Mouse (Mus musculus) B cell, adult 2 months (primary cell): ENCODE measurements around the gene Rpl11.
A peak's percentile ranks its signal among the peaks of the same experiment; 100 is the strongest.
"Not testable (repeated sequence)": the region's sequence is repeated elsewhere in the genome, so short reads cannot be mapped to it uniquely, and the experiment has no call there.

ENCODE experiments used
- DNase-seq, 2 experiments: peaks; one replicate each; pipeline ENCODE4 v3.0.0; 2022

The Rpl11 gene

DNA sequence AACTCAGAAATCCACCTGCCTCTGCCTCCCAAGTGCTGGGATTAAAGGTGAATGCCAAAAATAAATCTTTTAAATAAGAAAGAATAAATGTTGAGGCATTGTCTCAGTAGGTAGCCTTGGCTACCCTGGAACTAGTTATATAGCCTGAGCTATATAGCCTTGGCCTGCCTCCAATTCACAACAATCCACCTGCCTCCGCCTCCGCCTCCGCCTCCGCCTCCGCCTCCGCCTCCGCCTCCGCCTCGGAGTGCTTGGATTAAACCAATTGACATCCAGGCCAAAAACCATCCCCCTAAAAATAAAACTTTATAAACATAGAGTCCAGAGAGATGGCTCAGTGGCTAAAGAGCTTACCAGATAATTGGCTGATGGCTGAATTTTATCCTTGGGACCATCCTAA is 30.3 kb downstream of the Rpl11 start:
- DNase-seq = no peak

DNA sequence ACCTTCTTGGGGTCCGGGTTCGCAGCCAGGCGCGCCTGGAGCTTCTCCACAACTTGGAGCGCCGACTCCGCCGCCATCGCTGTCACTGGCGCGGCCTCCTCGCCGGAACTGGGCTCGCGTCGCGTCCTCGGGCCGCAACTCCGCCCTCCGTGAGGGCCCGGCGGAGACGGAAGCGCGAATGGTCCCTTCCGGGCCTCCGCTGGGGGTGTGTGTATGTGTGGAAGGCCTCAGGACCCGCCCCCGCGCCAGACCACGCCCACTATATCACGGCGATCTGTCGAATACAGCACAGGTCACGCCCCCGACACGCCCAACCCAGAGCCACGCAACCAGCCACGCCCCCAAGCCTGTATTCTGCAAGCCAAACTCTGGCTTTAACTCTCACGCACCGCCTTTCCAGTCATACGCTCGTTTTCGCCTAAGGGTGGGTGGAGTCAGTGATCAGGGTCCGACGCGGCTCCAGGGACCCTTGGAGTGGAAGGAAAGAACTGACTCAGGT is 31.6 kb downstream of the Rpl11 start, which contains the start of gene Eloa:
Eloa (minus strand) TSS at position 215 of the 499 bp plus-strand sequence.
- peak; percentile 100 for DNase-seq

GRCm38 (mm10) chr4:136020743-136021548 is 32.3 kb downstream of the Rpl11 start:
- no peak for DNase-seq

DNA sequence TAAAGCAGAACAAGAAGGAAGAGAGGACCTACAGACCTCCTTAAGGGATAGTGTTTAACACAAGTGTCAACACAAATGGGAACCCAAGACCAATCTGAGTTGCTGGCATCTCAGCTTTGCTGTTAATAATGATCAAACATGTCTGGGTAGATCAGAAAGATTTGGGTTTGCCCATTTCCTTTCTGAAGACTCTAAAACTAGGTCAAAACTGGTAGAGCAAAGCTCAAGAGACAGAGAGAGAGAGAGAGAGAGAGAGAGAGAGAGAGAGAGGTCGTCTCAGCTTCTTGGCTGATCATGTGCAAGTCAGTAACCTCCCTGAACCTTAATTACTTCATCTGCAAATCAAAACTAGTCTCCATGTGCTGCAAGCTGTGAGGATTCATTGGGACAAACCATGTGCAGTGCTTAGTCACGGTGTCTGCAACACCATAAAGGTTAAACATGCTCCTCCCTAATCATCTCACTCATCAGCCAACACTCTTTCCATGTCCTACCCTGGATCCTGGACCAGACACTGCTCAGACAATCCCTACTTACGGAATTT is 37.1 kb downstream of the Rpl11 start:
- no peak for DNase-seq

- no peak for DNase-seq
These were observed 42.6 kb downstream of the Rpl11 start for GRCm38 (mm10) chr4:136010586-136010985.

- DNase-seq = no peak
These were observed 44.3 kb downstream of the Rpl11 start for GRCm38 (mm10) chr4:136008782-136009447.

DNA sequence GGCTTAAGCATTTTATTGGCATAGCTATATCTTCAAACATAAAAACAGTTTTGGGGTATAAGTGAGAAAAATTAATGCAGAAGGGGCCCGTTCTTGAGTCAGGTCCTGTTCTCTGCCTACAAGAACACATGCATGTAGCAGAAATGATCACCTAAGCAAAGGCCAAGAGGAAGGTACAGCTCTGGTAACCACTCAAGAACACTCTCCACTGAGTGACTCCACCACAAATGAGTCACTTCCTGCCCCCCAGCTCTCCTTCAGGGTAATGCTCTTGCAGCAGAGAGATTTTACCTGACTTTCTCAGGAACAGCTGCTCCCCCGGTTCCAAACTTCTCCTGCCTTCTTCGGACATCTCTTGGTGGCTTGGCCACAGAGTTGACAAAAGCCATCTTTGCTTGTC is 46.4 kb downstream of the Rpl11 start:
- no peak for DNase-seq

- DNase-seq = no peak
These were observed 48.3 kb downstream of the Rpl11 start for GRCm38 (mm10) chr4:136004921-136005320.

GRCm38 (mm10) chr4:136004107-136004675 is 49.0 kb downstream of the Rpl11 start:
- DNase-seq = no peak

DNA sequence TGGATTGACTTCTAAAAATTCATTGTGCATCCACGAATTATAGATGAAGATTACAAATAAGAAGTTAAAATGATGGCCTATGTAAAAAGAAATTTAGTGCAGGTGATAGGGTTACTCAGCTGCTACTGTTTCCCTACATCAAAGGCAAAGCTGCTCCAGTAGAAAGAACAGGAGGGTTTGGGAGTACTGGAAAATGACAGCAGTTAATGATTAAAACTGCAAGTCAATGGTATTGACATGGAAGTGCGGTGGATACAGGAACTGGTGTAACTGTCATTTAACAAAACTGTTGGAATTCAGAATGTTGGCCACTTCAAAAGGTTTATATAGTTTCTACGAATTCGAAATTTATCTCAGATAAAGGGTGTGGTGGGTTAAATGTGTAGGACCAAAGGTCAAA is 58.1 kb downstream of the Rpl11 start:
- no peak for DNase-seq

DNA sequence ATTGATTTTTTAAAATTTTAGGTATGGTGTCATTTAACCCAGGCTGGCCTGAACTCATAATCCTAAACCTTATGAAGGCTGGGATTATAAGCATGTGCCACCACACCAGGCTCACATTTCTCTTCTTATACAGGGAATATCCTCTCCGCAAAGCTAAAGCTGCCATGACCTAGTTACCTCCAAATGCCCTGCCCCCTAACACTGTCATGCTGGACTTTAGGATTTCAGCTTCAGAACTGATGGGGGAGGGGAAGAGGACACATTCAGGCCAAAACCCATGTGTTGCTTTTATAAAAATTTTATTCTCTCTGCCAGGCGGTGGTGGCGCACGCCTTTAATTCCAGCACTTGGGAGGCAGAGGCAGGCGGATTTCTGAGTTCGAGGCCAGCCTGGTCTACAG is 59.3 kb downstream of the Rpl11 start:
- DNase-seq = no peak

GRCm38 (mm10) chr4:135987714-135988113 is 65.5 kb downstream of the Rpl11 start:
- no peak for DNase-seq

DNA sequence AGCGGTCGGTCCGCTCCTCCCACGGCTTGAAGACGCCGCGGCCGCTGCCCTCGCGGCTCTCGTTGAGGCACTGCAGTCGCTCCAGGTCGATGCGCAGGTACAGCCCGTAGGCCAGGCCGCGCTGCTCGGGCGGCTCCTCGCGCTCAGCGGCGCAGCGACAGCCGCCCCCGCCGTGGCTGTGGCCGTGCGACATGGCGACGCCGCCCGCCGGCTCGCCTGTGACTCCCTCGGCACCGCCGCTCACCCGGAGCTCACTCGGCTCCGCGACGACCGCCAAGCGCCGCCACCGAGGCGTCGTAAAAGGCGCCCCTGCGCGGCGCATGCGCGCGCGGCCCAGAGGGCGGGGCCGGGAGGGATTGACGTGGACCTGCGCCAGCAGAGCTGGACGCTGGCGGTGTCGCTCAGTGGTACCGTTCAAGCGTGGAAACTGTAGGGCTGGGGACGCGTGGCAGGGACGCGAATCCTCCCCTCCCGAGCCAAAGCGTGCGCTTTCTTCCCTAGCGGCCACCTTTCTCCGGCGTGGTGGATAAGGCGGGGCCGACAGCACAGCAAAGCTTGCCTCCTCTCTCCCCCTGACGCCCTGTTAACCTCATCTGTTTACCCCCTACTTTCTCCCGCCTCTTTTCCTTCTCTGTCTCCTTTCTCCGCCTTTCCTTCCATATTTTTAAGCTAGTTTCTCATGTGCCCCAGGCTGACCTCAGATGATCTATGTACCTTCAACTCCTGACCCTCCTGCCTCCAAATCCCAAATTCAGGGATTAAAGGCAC is 66.1 kb downstream of the Rpl11 start, which contains the start of gene Pithd1:
Pithd1 (minus strand) TSS at position 322 of the 768 bp plus-strand sequence.
- peak; percentile 96 for DNase-seq

DNA sequence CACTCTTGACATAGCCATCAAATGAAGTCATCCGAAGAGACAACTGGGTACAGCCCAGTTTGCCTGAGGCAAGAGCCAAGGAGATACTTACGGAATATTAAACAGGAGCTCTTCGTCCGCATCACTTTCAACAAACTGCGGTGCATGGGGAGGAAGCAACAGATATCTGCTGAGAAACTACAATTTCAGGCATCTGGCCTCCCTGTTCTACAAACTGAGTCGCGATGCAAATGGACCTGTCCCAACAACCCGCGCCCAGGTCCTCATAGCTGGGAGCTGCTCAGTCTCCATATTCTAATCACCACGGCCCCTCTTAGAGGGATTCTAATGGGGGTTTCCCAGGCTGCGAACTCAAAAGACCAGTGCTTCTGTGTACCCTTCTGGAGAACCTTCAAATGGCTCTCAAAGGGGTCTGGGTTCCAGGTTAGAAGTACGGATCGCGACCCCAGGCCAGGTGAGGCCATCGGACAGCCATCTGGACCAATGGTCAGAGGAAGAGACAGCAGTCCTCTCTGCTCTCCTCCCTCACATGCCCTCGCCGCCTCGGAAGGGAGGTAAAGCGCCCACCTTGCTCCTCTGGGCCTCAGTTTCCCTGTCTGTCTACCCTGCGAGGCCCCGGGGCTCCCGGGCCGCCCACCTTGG is 66.8 kb downstream of the Rpl11 start:
- DNase-seq = peak; percentile 21 to 26

DNA sequence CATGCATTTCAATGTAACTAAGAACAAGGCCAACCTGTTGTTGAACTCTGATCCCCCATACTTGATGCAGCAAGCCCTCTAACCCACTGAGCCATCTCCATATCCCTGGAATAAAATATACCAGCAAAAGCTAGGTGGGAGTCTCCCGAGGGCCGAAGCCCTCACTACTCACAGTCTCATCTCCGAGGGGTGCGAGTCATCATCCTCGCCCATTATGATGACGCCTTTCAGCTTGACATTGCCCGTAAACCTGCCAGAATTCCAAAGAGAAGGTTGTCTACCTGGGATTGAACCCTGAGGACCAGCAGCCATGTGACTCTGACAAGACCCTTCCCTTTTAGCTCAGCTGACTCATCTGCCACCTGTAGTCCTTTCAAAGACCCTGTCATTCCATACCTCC is 67.5 kb downstream of the Rpl11 start:
- no peak for DNase-seq

GRCm38 (mm10) chr4:135985193-135985592 is 68.0 kb downstream of the Rpl11 start:
- DNase-seq = no peak

- DNase-seq = no peak
These were observed 68.7 kb downstream of the Rpl11 start for GRCm38 (mm10) chr4:135984556-135984955.

- peak; percentile 29 to 35 for DNase-seq
These were observed 71.6 kb downstream of the Rpl11 start for GRCm38 (mm10) chr4:135981524-135982063.

DNA sequence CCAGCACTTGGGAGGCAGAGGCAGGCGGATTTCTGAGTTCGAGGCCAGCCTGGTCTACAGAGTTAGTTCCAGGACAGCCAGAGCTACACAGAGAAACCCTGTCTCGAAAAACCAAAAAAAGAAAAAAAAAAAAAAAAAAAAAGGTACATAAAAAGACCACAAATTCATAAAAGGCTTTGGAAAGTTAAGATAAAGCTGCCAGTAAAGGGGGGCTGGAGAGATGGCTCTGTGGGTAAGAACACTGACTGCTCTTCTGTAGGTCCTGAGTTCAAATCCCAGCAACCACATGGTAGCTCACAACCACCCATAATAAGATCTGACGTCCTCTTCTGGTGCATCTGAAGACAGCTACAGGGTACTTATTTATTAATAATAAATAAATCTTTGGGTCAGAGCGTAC is 73.0 kb downstream of the Rpl11 start:
- DNase-seq = not testable (repeated sequence)
